Mouse (Mus musculus) B cell, adult (primary cell): Measurements from ENCODE around the gene Gpr68. TPM values are rescaled to one million over a fixed set of nuclear protein-coding genes. Genes with fewer than 3 reads are reported as not detected.

Source experiments
- total RNA-seq: library from RNA; stranded (reverse); gene quantifications from 4 replicates; pipeline ENCODE4 v1.2.4, GENCODE M21; 2023; ENCODE audit not compliant: inconsistent age

Gene Gpr68
- total RNA-seq, result 1.2 to 2.7 TPM (median 2.2 TPM) in 4 replicates

DNA sequence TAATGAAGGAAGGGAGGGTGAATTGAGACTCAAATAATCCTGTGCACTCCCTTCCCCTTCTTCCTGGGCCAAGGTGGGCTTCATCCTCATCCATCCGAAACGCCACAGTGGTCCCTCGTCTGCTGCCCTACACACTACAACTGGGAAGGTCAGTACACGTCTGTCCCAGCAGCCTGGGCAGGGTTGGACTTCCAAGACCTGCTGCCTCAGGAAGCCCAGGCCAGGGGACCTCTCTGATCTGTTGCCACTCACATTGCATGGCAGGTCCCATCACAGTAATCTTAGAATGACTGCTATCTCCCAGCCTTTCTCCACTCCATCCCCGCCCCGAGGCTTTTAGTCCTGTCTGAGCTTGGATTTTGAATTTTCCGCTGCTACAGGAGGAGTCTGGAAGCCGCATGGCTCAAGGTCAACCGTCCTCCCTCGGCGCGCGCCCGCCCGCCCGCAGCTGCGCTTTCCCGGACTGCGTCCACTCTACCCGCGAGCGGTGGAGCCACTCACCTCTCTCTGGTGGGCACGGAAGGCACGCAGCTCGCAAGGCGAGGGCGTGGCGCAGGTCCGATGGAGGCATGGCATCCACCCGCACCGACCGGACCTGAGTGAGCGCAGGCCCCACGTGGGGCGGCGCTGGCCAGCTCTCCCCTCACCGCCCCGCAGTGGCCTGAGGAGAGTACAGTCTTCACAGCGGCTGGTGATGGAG lies at the start of gene Gpr68:
Gene Gpr68, minus strand, starts transcription at position 601 of the 700 bp plus-strand sequence.

Other genes starting within 250 kb of the Gpr68 start
- gene Rps6ka5, start 181.2 kb downstream of the Gpr68 start, total RNA-seq, result 38.6 to 47.5 TPM (median 43.1 TPM) in 4 replicates
- 5.2 to 9.0 TPM (median 7.0 TPM) in 4 replicates for gene Dglucy, start 129.1 kb downstream of the Gpr68 start, total RNA-seq
- gene Ccdc88c, start 120.9 kb upstream of the Gpr68 start, total RNA-seq, result 227 to 268 TPM (median 245 TPM) in 4 replicates
- 143 to 156 TPM (median 152 TPM) in 4 replicates for gene Ppp4r3a, start 175.5 kb upstream of the Gpr68 start, total RNA-seq